Comparison of ENCODE assay signal across 21 mouse cellular contexts in the genomic region with DNA sequence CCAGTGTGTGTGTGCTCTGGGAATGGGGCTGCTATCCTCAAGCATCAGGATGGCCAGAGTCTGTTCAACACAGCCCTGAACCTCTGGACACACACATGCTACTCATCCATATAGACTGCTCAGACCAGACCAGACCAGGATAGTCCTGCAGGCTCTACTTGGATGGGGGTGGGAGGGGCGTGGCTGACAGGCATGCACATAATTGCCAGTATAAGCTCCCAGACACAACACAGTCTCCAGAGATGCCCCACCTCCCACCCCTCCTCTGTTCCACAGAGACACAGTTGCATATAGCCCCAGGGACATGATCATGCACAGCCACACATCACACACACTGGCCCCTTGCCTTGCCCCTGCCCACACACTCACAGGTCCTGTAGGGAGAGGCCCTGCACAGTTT. TPM values are rescaled to one million over a fixed set of nuclear protein-coding genes. Genes with fewer than 3 reads are reported as not detected.
DNase-seq lines count a peak whose midpoint lies in the region; ATAC-seq lines count a peak whose summit lies in the region.
"Had no signal": no experiment of that assay in that cellular context is flagged by ENCODE, and none has a peak within 500 bp of the region (broad histone marks: within the 10 kb centered on the region; RNA-seq: fewer than 3 reads in every experiment).

No protein-coding gene starts in this region.

- H3K9ac ChIP-seq in kidney, embryonic 14.5 days (ENCODE audit: low read depth, low read length), result no peak overlapping the region
- no peak overlapping the region for H3K9ac ChIP-seq in midbrain, embryonic 13.5 days (replicated peaks)
- no peak overlapping the region; the same call in 1 of the 2 replicates for H3K9ac ChIP-seq in midbrain, embryonic 14.5 days (replicated peaks; ENCODE audit: low read length)
- no peak overlapping the region for H3K9ac ChIP-seq in embryonic facial prominence, embryonic 11.5 days (replicated peaks; ENCODE audit: low read length)
- H3K9ac ChIP-seq in liver, embryonic 13.5 days, result no peak overlapping the region
- H3K9ac ChIP-seq: liver, embryonic 15.5 days had no signal

- peaks cover 34% of the 10 kb centered on the region for H3K27me3 ChIP-seq in kidney, embryonic 14.5 days (ENCODE audit: control insufficient read depth, insufficient read depth, low read length)
- H3K27me3 ChIP-seq in midbrain, embryonic 13.5 days, result peaks cover 39% of the 10 kb centered on the region
- peaks cover 25% of the 10 kb centered on the region for H3K27me3 ChIP-seq in midbrain, embryonic 14.5 days (ENCODE audit: control insufficient read depth, insufficient read depth, low read length)
- peaks cover 28% of the 10 kb centered on the region for H3K27me3 ChIP-seq in embryonic facial prominence, embryonic 11.5 days (ENCODE audit: control insufficient read depth, insufficient read depth, low read length)
- H3K27me3 ChIP-seq in liver, embryonic 13.5 days, result peaks cover 36% of the 10 kb centered on the region

- H3K4me2 ChIP-seq in kidney, embryonic 14.5 days (replicated peaks; ENCODE audit: low read depth, low read length), result no peak overlapping the region
- H3K4me2 ChIP-seq in midbrain, embryonic 13.5 days (replicated peaks), result no peak overlapping the region
- no peak overlapping the region for H3K4me2 ChIP-seq in midbrain, embryonic 14.5 days (ENCODE audit: low read length)
- H3K4me2 ChIP-seq in embryonic facial prominence, embryonic 11.5 days (ENCODE audit: low read depth, low read length), result no peak overlapping the region
- no peak overlapping the region for H3K4me2 ChIP-seq in liver, embryonic 13.5 days
- H3K4me2 ChIP-seq: liver, embryonic 15.5 days had no signal

- ATAC-seq in kidney, embryonic 14.5 days (ENCODE audit: low FRiP score, low TSS enrichment), result peak; percentile 47
- peak; percentile 37; the same call in 1 of the 2 replicates for ATAC-seq in midbrain, embryonic 13.5 days
- no peak for ATAC-seq in midbrain, embryonic 14.5 days (ENCODE audit: low FRiP score, low TSS enrichment)
- ATAC-seq in embryonic facial prominence, embryonic 11.5 days (replicated peaks; ENCODE audit: insufficient number of reproducible peaks, low FRiP score, low TSS enrichment, low read depth), result peak; percentile 48
- ATAC-seq in liver, embryonic 13.5 days (ENCODE audit: low read depth), result 0 out of 2 replicates have a peak, but pooled peaks have one; percentile 26
- ATAC-seq in erythroblast, adult 5-6 weeks (replicated peaks; ENCODE audit: low FRiP score, poor library complexity, severe bottlenecking), result no peak
- ATAC-seq: forebrain, embryonic 14.5 days had no signal

- DNase-seq in kidney, postnatal 36 days, result no peak
- DNase-seq in midbrain, embryonic 14.5 days, result no peak
- DNase-seq in embryonic facial prominence, embryonic 11.5 days (ENCODE audit: low spot score), result no peak
- no peak for DNase-seq in liver, embryonic 13.5 days
- DNase-seq in spleen, postnatal 4 days (ENCODE audit: low spot score in 2 of 2), result no peak
- DNase-seq: cerebellum, adult 9-11 months; gastrocnemius, postnatal 36 days; heart, postnatal 14 days; kidney, postnatal 4 days; lung, postnatal 10 days; thymus, postnatal 14 days had no signal

- H3K9me3 ChIP-seq in kidney, embryonic 14.5 days (ENCODE audit: control insufficient read depth, low read length), result no peaks in the 10 kb centered on the region
- no peaks in the 10 kb centered on the region for H3K9me3 ChIP-seq in midbrain, embryonic 13.5 days
- H3K9me3 ChIP-seq in midbrain, embryonic 14.5 days (ENCODE audit: control insufficient read depth, low read length), result no peaks in the 10 kb centered on the region
- H3K9me3 ChIP-seq in embryonic facial prominence, embryonic 11.5 days (replicated peaks; ENCODE audit: control insufficient read depth, low read length), result no peaks in the 10 kb centered on the region
- no peaks in the 10 kb centered on the region for H3K9me3 ChIP-seq in liver, embryonic 13.5 days (replicated peaks)
- H3K9me3 ChIP-seq: heart, embryonic 10.5 days; liver, embryonic 15.5 days had no signal

- H3K36me3 ChIP-seq in kidney, embryonic 14.5 days (ENCODE audit: control insufficient read depth, insufficient read depth, low read length), result no peaks in the 10 kb centered on the region
- no peaks in the 10 kb centered on the region for H3K36me3 ChIP-seq in midbrain, embryonic 13.5 days
- H3K36me3 ChIP-seq in midbrain, embryonic 14.5 days (ENCODE audit: control insufficient read depth, insufficient read depth, low read length), result no peaks in the 10 kb centered on the region
- no peaks in the 10 kb centered on the region for H3K36me3 ChIP-seq in embryonic facial prominence, embryonic 11.5 days (replicated peaks; ENCODE audit: control insufficient read depth, insufficient read depth, low read depth, low read length)
- no peaks in the 10 kb centered on the region for H3K36me3 ChIP-seq in liver, embryonic 13.5 days
- H3K36me3 ChIP-seq: heart, embryonic 10.5 days; liver, embryonic 15.5 days had no signal

- H3K27ac ChIP-seq in kidney, embryonic 14.5 days (ENCODE audit: low read depth, low read length), result no peak overlapping the region
- no peak overlapping the region for H3K27ac ChIP-seq in midbrain, embryonic 13.5 days
- H3K27ac ChIP-seq in midbrain, embryonic 14.5 days (replicated peaks; ENCODE audit: low read depth, low read length), result no peak overlapping the region
- no peak overlapping the region for H3K27ac ChIP-seq in embryonic facial prominence, embryonic 11.5 days (replicated peaks; ENCODE audit: low read depth, low read length)
- no peak overlapping the region for H3K27ac ChIP-seq in liver, embryonic 13.5 days
- H3K27ac ChIP-seq: heart, embryonic 10.5 days; liver, embryonic 15.5 days had no signal

- whole genome bisulfite sequencing in kidney, embryonic 14.5 days, result 63% methylated on average over 1 of the region's 1 CpGs
- 46% methylated on average over 1 of the region's 1 CpGs for WGBS in midbrain, embryonic 13.5 days
- WGBS in midbrain, embryonic 14.5 days, result 52% methylated on average over 1 of the region's 1 CpGs
- 27% methylated on average over 1 of the region's 1 CpGs for WGBS in embryonic facial prominence, embryonic 11.5 days
- 29% methylated on average over 1 of the region's 1 CpGs for WGBS in liver, embryonic 13.5 days (ENCODE audit: insufficient replicate concordance)

- H3K4me1 ChIP-seq in kidney, embryonic 14.5 days (ENCODE audit: control insufficient read depth, insufficient read depth, low read length), result peaks cover 16% of the 10 kb centered on the region
- peaks cover 17% of the 10 kb centered on the region for H3K4me1 ChIP-seq in midbrain, embryonic 13.5 days (replicated peaks)
- 0 out of 2 replicates have a peak, but pooled peaks cover 3% of the 10 kb centered on the region for H3K4me1 ChIP-seq in midbrain, embryonic 14.5 days (ENCODE audit: control insufficient read depth, insufficient read depth, low read length)
- peaks cover 4% of the 10 kb centered on the region for H3K4me1 ChIP-seq in embryonic facial prominence, embryonic 11.5 days (ENCODE audit: control insufficient read depth, insufficient read depth, low read length)
- H3K4me1 ChIP-seq in liver, embryonic 13.5 days (replicated peaks), result 0 out of 2 replicates have a peak, but pooled peaks cover 3% of the 10 kb centered on the region
- H3K4me1 ChIP-seq: liver, embryonic 15.5 days had no signal

- no peak overlapping the region for H3K4me3 ChIP-seq in kidney, embryonic 14.5 days (ENCODE audit: low read length)
- no peak overlapping the region for H3K4me3 ChIP-seq in midbrain, embryonic 13.5 days (replicated peaks)
- no peak overlapping the region for H3K4me3 ChIP-seq in midbrain, embryonic 14.5 days (replicated peaks; ENCODE audit: low read depth, low read length)
- no peak overlapping the region for H3K4me3 ChIP-seq in embryonic facial prominence, embryonic 11.5 days (ENCODE audit: low read depth, low read length)
- no peak overlapping the region for H3K4me3 ChIP-seq in liver, embryonic 13.5 days (replicated peaks)
- H3K4me3 ChIP-seq: heart, embryonic 10.5 days; liver, embryonic 15.5 days had no signal

RNA-seq across cellular contexts. Expression of gene Ntrk1, which starts 5.7 kb away (rescaled TPM):
- 5.3 and 5.4 TPM in 2 replicates for polyA plus RNA-seq in kidney, embryonic 14.5 days (2014; fragmentation: Nextera tagmentation; extraction: Ambion mirVana)
- polyA plus RNA-seq in midbrain, embryonic 13.5 days (2015; fragmentation: Nextera tagmentation; extraction: Ambion mirVana), result 2.4 and 2.5 TPM in 2 replicates
- 1.2 and 1.7 TPM in 2 replicates for polyA plus RNA-seq in midbrain, embryonic 14.5 days (2014; fragmentation: Nextera tagmentation; extraction: Ambion mirVana)
- 7.4 and 8.1 TPM in 2 replicates for polyA plus RNA-seq in embryonic facial prominence, embryonic 11.5 days (2014; fragmentation: Nextera tagmentation; extraction: Ambion mirVana)
- 0.20 and 0.27 TPM in 2 replicates for polyA plus RNA-seq in liver, embryonic 13.5 days (2015; fragmentation: Nextera tagmentation; extraction: Ambion mirVana)
- not detected in 2 replicates for total RNA-seq in erythroblast, adult 5-6 weeks (2015; ENCODE audit: low replicate concordance)
- not detected in 2 replicates for total RNA-seq in erythroblast, adult 5-6 weeks (2017; ENCODE audit: low replicate concordance)
- total RNA-seq: gastrocnemius, postnatal 36 days; megakaryocyte, adult 5-6 weeks had no signal
- polyA plus RNA-seq: C2C12 had no signal

RNA-seq across cellular contexts. Expression of gene Insrr, which starts 7.5 kb away (rescaled TPM):
- polyA plus RNA-seq in kidney, embryonic 14.5 days (2014; fragmentation: Nextera tagmentation; extraction: Ambion mirVana), result 0.95 and 0.97 TPM in 2 replicates
- 0.82 and 0.87 TPM in 2 replicates for polyA plus RNA-seq in midbrain, embryonic 13.5 days (2015; fragmentation: Nextera tagmentation; extraction: Ambion mirVana)
- 0.13 and 0.97 TPM in 2 replicates for polyA plus RNA-seq in midbrain, embryonic 14.5 days (2014; fragmentation: Nextera tagmentation; extraction: Ambion mirVana)
- polyA plus RNA-seq in embryonic facial prominence, embryonic 11.5 days (2014; fragmentation: Nextera tagmentation; extraction: Ambion mirVana), result 0.86 and 0.94 TPM in 2 replicates
- polyA plus RNA-seq in liver, embryonic 13.5 days (2015; fragmentation: Nextera tagmentation; extraction: Ambion mirVana), result 0.03 TPM in 1 of 2 replicates, not detected in the other
- total RNA-seq in erythroblast, adult 5-6 weeks (2015; ENCODE audit: low replicate concordance), result not detected in 2 replicates
- not detected in 2 replicates for total RNA-seq in erythroblast, adult 5-6 weeks (2017; ENCODE audit: low replicate concordance)
- total RNA-seq: gastrocnemius, postnatal 36 days; megakaryocyte, adult 5-6 weeks had no signal
- polyA plus RNA-seq: C2C12; heart, embryonic 10.5 days had no signal

RNA-seq across cellular contexts. Expression of gene Pear1, which starts 34.9 kb away (rescaled TPM):
- polyA plus RNA-seq in kidney, embryonic 14.5 days (2014; fragmentation: Nextera tagmentation; extraction: Ambion mirVana), result 25.3 and 41.0 TPM in 2 replicates
- polyA plus RNA-seq in midbrain, embryonic 13.5 days (2015; fragmentation: Nextera tagmentation; extraction: Ambion mirVana), result 4.8 and 7.1 TPM in 2 replicates
- 2.2 and 6.9 TPM in 2 replicates for polyA plus RNA-seq in midbrain, embryonic 14.5 days (2014; fragmentation: Nextera tagmentation; extraction: Ambion mirVana)
- 4.4 and 7.7 TPM in 2 replicates for polyA plus RNA-seq in embryonic facial prominence, embryonic 11.5 days (2014; fragmentation: Nextera tagmentation; extraction: Ambion mirVana)
- polyA plus RNA-seq in liver, embryonic 13.5 days (2015; fragmentation: Nextera tagmentation; extraction: Ambion mirVana), result 5.0 and 5.3 TPM in 2 replicates
- 0.63 and 1.9 TPM in 2 replicates for total RNA-seq in erythroblast, adult 5-6 weeks (2015; ENCODE audit: low replicate concordance)
- 0.42 TPM in 1 of 2 replicates, not detected in the other for total RNA-seq in erythroblast, adult 5-6 weeks (2017; ENCODE audit: low replicate concordance)

RNA-seq across cellular contexts. Expression of gene Lrrc71, which starts 40.8 kb away (rescaled TPM):
- 0.87 and 0.89 TPM in 2 replicates for polyA plus RNA-seq in kidney, embryonic 14.5 days (2014; fragmentation: Nextera tagmentation; extraction: Ambion mirVana)
- 0.36 and 0.62 TPM in 2 replicates for polyA plus RNA-seq in midbrain, embryonic 13.5 days (2015; fragmentation: Nextera tagmentation; extraction: Ambion mirVana)
- 0.49 and 0.50 TPM in 2 replicates for polyA plus RNA-seq in midbrain, embryonic 14.5 days (2014; fragmentation: Nextera tagmentation; extraction: Ambion mirVana)
- polyA plus RNA-seq in embryonic facial prominence, embryonic 11.5 days (2014; fragmentation: Nextera tagmentation; extraction: Ambion mirVana), result 0.26 TPM in 1 of 2 replicates, not detected in the other
- polyA plus RNA-seq in liver, embryonic 13.5 days (2015; fragmentation: Nextera tagmentation; extraction: Ambion mirVana), result 0.10 and 0.15 TPM in 2 replicates
- not detected in 2 replicates for total RNA-seq in erythroblast, adult 5-6 weeks (2015; ENCODE audit: low replicate concordance)
- total RNA-seq in erythroblast, adult 5-6 weeks (2017; ENCODE audit: low replicate concordance), result not detected in 2 replicates

RNA-seq across cellular contexts. Expression of gene Sh2d2a, which starts 57.3 kb away (rescaled TPM):
- polyA plus RNA-seq in kidney, embryonic 14.5 days (2014; fragmentation: Nextera tagmentation; extraction: Ambion mirVana), result 0.22 TPM in 1 of 2 replicates, not detected in the other
- not detected in 2 replicates for polyA plus RNA-seq in midbrain, embryonic 13.5 days (2015; fragmentation: Nextera tagmentation; extraction: Ambion mirVana)
- 0.05 TPM in 1 of 2 replicates, not detected in the other for polyA plus RNA-seq in midbrain, embryonic 14.5 days (2014; fragmentation: Nextera tagmentation; extraction: Ambion mirVana)
- polyA plus RNA-seq in embryonic facial prominence, embryonic 11.5 days (2014; fragmentation: Nextera tagmentation; extraction: Ambion mirVana), result not detected in 2 replicates
- 0.17 TPM in 1 of 2 replicates, not detected in the other for polyA plus RNA-seq in liver, embryonic 13.5 days (2015; fragmentation: Nextera tagmentation; extraction: Ambion mirVana)
- total RNA-seq in erythroblast, adult 5-6 weeks (2015; ENCODE audit: low replicate concordance), result not detected in 2 replicates
- total RNA-seq in erythroblast, adult 5-6 weeks (2017; ENCODE audit: low replicate concordance), result not detected in 2 replicates
- total RNA-seq: layer of hippocampus, postnatal 14 days; left cerebral cortex, postnatal 10 days had no signal
- polyA plus RNA-seq: forebrain, embryonic 14.5 days had no signal

Comparison
In these comparisons a context has a peak if more than half of its experiments do, and no peak if none do; other contexts are left out.
1. ATAC-seq: peak in kidney, embryonic 14.5 days (single experiment), midbrain, embryonic 13.5 days (single experiment), embryonic facial prominence, embryonic 11.5 days (single experiment) and liver, embryonic 13.5 days (single experiment); none in midbrain, embryonic 14.5 days (single experiment) and erythroblast, adult 5-6 weeks (single experiment).